Mouse (Mus musculus) heart, postnatal 4 days (tissue): Measurements from ENCODE around the gene Vps11. TPM values are rescaled to one million over a fixed set of nuclear protein-coding genes. Genes with fewer than 3 reads are reported as not detected.
"Not testable (repeated sequence)": the region's sequence is repeated elsewhere in the genome, so short reads cannot be mapped to it uniquely, and the experiment has no call there.

Experiments
- DNase-seq: peaks from one replicate; pipeline ENCODE4 v3.0.0; 2021
- microRNA-seq, 2 experiments: library from miRNA; unstranded; fragments of <30 nt; microRNA quantifications; one replicate each; pipeline ENCODE4 v1.2.0; 2021 to 2022
- total RNA-seq, 2 experiments: library from RNA; stranded (reverse); gene quantifications; 2 replicates each; pipeline ENCODE4 v1.2.3; 2021

Gene Vps11
- total RNA-seq, 2 experiments from 2014 or later, result 20.9 to 21.6 TPM

DNA sequence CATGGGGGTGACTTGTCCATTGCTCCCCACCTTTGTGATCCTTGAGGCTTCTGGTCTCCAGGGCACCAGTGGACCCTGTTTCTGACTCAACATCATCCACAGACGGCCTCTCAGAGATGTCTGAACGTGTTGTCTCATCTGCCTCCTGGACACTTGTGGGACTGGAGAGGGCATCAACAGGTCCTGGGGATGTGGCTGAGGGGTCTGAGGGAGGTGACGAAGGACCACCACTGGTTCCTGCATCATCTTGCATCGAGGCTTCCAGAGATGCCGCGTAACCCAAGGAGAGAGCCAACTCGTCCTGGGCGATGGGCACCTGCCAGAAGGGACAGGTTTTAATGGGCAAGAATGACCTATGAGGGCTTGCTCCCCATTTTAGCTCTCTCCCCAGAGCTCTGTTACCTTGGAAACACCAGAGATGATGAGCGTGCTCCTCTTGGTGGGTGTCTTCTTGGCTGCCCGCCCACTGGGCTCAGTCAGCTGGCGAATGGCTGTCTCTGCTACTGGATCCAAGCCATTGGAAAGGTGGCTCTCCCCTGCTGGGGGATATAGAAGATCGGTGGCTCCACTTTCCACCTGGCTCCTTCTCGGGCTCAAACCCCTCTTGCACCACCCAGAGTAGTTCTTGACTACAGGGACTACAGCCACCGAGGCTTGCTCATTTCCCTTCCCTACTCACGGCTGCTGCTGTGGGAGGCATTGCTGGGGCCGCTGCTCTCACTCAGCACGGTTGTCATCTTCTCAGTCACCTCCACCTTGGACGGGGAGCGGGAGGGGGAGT, 47.8 kb downstream of the Vps11 start:
- no peak for DNase-seq

- DNase-seq, result peak; percentile 48
Measured at GRCm38 (mm10) chr9:44311136-44312134, 50.0 kb downstream of the Vps11 start.

- DNase-seq, result no peak
Measured at GRCm38 (mm10) chr9:44310750-44311135, 50.7 kb downstream of the Vps11 start.

DNA sequence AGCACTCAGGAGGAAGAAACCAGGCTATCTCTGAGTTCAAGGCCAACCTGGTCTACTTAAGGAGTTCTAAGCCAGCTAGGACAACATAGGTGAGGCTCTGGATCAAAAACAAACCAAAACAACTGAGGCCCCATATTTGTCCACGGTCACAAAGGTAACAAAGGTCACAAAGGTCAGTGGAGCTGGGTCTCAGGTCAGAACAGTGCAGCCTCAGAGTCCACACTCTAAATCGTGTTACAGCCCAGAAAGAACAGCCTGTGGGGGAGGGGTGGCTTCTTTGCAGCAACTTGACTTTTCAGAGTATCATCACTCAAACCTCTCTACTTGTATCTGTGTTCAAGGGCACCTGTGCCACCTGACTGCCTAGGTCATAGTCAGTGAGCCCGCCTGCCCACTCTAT, 51.7 kb downstream of the Vps11 start:
- no peak for DNase-seq

DNA sequence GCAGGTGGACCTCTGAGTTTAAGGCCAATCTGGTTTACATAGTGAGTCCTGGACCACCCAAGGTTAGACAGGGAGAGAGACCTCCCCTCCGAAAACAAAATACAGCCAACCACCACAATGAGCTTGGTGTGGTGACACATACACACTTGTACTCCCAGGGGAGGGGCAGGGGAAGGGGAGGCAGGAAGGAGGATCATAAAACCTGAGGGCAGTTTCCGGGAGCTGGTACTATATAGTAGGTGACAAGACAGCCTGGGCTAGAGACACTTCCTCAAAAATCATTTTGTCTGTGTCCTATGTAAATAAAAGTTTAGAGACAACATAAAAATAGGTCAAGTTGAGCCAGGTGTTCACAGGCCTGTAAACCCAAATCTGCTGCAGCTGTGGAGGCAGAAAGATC, 54.2 kb downstream of the Vps11 start:
- DNase-seq, result no peak

DNA sequence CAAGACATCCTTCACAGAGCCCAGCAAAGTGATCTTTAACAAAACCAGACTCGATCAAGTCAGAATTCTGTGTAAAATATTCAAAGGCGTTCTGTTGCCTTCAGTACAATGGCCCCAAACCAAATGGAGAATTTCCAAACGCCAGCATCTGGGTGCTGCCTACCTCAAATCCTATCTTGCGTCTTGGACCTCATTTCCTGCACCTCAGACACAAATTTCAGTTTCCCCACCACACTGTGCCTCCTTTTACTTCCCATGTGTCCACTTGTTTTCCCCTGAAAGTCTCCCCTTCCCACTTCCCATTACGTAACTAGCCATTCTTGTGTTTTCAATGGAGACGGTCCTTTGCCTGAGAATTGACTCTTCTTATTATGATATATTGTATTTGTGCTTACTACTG, 54.9 kb downstream of the Vps11 start:
- no peak for DNase-seq

GRCm38 (mm10) chr9:44305466-44306079, 55.9 kb downstream of the Vps11 start, which contains the start of gene Hinfp:
TSS of gene Hinfp (minus strand) at chr9:44305671.
- peak; percentile 98 for DNase-seq

DNA sequence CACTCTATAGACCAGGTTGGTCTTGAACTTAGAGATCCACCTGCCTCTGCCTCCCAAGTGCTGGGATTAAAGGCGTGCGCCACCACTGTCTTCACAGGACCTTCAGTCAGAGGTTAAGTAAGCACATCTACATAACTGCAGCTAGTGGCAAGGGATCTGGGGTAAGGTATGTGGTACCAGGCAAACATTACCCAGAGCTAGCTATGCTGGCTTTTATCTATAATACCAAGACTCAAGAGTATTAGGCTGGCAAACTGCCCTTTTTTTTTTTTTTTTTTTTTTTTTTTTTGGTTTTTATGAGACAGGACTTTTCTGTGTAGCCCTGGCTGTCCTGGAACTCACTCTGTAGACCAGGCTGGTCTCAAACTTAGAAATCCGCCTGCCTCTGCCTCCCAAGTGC, 61.5 kb downstream of the Vps11 start:
- not testable (repeated sequence) for DNase-seq

Small RNA genes lying within 50 kb of the gene (microRNA-seq; reads per million reads assigned to microRNA genes)
- gene Gm44335 (0 reads per million in 2 experiments), gene Mir7085 (0.61 to 0.69 reads per million in 2 experiments)

Other genes starting within 250 kb of the Vps11 start
- gene Gm49380, start 248.2 kb downstream of the Vps11 start, total RNA-seq, result not detected
- 10 to 100 TPM; 22.3 to 24.7 TPM for gene Rnf26, start 248.2 kb downstream of the Vps11 start, total RNA-seq
- gene Mcam, start 227.2 kb downstream of the Vps11 start, total RNA-seq, result 100 to 1,000 TPM; 204 to 213 TPM
- gene Cbl, start 127.6 kb downstream of the Vps11 start, total RNA-seq, result 10 to 100 TPM; 28.5 to 28.8 TPM
- gene Ccdc153, start 121.0 kb downstream of the Vps11 start, total RNA-seq, result not detected
- 1 to 10 TPM in 1 of 2 experiments, under 1 TPM in 1; 0.92 to 1.0 TPM for gene Pdzd3, start 110.2 kb downstream of the Vps11 start, total RNA-seq
- gene Nlrx1, start 93.1 kb downstream of the Vps11 start, total RNA-seq, result 10 to 100 TPM; 13.8 to 15.3 TPM
- 1 to 10 TPM; 1.2 to 1.5 TPM for gene Abcg4, start 73.1 kb downstream of the Vps11 start, total RNA-seq
- gene Hinfp, start 56.0 kb downstream of the Vps11 start, total RNA-seq, result 10 to 100 TPM; 15.4 to 16.3 TPM
- 10 to 100 TPM; 16.3 to 16.5 TPM for gene C2cd2l, start 41.4 kb downstream of the Vps11 start, total RNA-seq
- gene Dpagt1, start 35.7 kb downstream of the Vps11 start, total RNA-seq, result 10 to 100 TPM; 24.1 to 25.0 TPM
- gene H2afx, start 27.0 kb downstream of the Vps11 start, total RNA-seq, result 100 to 1,000 TPM; 157 to 164 TPM
- gene Hmbs, start 17.4 kb downstream of the Vps11 start, total RNA-seq, result 10 to 100 TPM; 54.0 to 60.6 TPM
- 10 to 100 TPM; 42.1 to 45.8 TPM for gene Hyou1, start 17.8 kb upstream of the Vps11 start, total RNA-seq
- gene Slc37a4, start 35.2 kb upstream of the Vps11 start, total RNA-seq, result 10 to 100 TPM; 21.9 to 26.1 TPM
- gene Rps25, start 45.5 kb upstream of the Vps11 start, total RNA-seq, result 1,000 to 10,000 TPM; 1,107 to 1,153 TPM
- gene Trappc4, start 45.9 kb upstream of the Vps11 start, total RNA-seq, result 10 to 100 TPM; 41.4 to 42.4 TPM
- 10 to 100 TPM; 14.3 to 14.7 TPM for gene Ccdc84, start 56.9 kb upstream of the Vps11 start, total RNA-seq
- not detected for gene Foxr1, start 79.5 kb upstream of the Vps11 start, total RNA-seq
- not detected for gene Upk2, start 93.3 kb upstream of the Vps11 start, total RNA-seq
- 10 to 100 TPM; 56.8 to 64.0 TPM for gene Bcl9l, start 121.2 kb upstream of the Vps11 start, total RNA-seq
- under 1 TPM; 0.14 to 0.29 TPM for gene Cxcr5, start 200.2 kb upstream of the Vps11 start, total RNA-seq
- 100 to 1,000 TPM in 1 of 2 experiments, 10 to 100 TPM in 1; 99.8 to 101 TPM for gene Ddx6, start 243.2 kb upstream of the Vps11 start, total RNA-seq